Comparison of ENCODE assay signal across 8 mouse cellular contexts in genomic region chr7:73618758-73619416, GRCm38 (mm10).
DNase-seq lines count a peak whose midpoint lies in the region; ATAC-seq and TF ChIP-seq lines count a peak whose summit lies in the region.

No protein-coding gene starts in this region.

- peak overlapping the region; percentile 73 for H3K4me3 ChIP-seq in liver, adult 2 months (ENCODE audit: insufficient read depth, low read depth, low read length)
- H3K4me3 ChIP-seq in embryonic facial prominence, embryonic 12.5 days = peak overlapping the region; percentile 63
- peak overlapping the region; percentile 53 for H3K4me3 ChIP-seq in hindbrain, embryonic 16.5 days (ENCODE audit: low read length)
- peak overlapping the region; percentile 66 for H3K4me3 ChIP-seq in midbrain, embryonic 16.5 days (ENCODE audit: low read depth, low read length)

- no peak; the same call in 1 of the 2 replicates for TF ChIP-seq POLR2A in liver, adult 2 months (IDR thresholded peaks at IDR 0.05; ENCODE audit: extremely low read depth, insufficient read depth, low read length)

- ATAC-seq in embryonic facial prominence, embryonic 12.5 days (ENCODE audit: insufficient number of reproducible peaks, insufficient read depth, low FRiP score, low TSS enrichment) = no peak
- no peak; the same call in 1 of the 2 replicates for ATAC-seq in hindbrain, embryonic 16.5 days
- ATAC-seq in midbrain, embryonic 16.5 days = no peak; the same call in 1 of the 2 replicates

- no peak for TF ChIP-seq CTCF in liver, adult 2 months (IDR thresholded peaks at IDR 0.05; ENCODE audit: low read depth, low read length)

- no peaks in the 10 kb centered on the region for H3K4me1 ChIP-seq in liver, adult 2 months (ENCODE audit: control insufficient read depth, insufficient read depth, low read length)
- peaks cover 25% of the 10 kb centered on the region for H3K4me1 ChIP-seq in embryonic facial prominence, embryonic 12.5 days
- peaks cover 11% of the 10 kb centered on the region for H3K4me1 ChIP-seq in hindbrain, embryonic 16.5 days (ENCODE audit: control insufficient read depth, insufficient read depth, low read depth, low read length)
- H3K4me1 ChIP-seq in midbrain, embryonic 16.5 days (ENCODE audit: control insufficient read depth, insufficient read depth, low read length) = peaks cover 28% of the 10 kb centered on the region

- peak overlapping the region; percentile 90 for H3K9ac ChIP-seq in liver, adult 2 months (ENCODE audit: low read depth, low read length)
- peak overlapping the region; percentile 88 for H3K9ac ChIP-seq in embryonic facial prominence, embryonic 12.5 days
- H3K9ac ChIP-seq in hindbrain, embryonic 16.5 days (ENCODE audit: low read depth, low read length) = peak overlapping the region; percentile 81
- peak overlapping the region; percentile 94 for H3K9ac ChIP-seq in midbrain, embryonic 16.5 days (ENCODE audit: low read depth, low read length)

- H3K27me3 ChIP-seq in liver, adult 2 months (ENCODE audit: control insufficient read depth, insufficient read depth, low read length) = no peaks in the 10 kb centered on the region
- no peaks in the 10 kb centered on the region for H3K27me3 ChIP-seq in embryonic facial prominence, embryonic 12.5 days
- no peaks in the 10 kb centered on the region for H3K27me3 ChIP-seq in hindbrain, embryonic 16.5 days (replicated peaks; ENCODE audit: control insufficient read depth, insufficient read depth, low read length)
- no peaks in the 10 kb centered on the region for H3K27me3 ChIP-seq in midbrain, embryonic 16.5 days (ENCODE audit: control insufficient read depth, insufficient read depth, low read depth, low read length)

- H3K36me3 ChIP-seq in liver, adult 2 months (ENCODE audit: control insufficient read depth, insufficient read depth, low read length) = no peaks in the 10 kb centered on the region
- H3K36me3 ChIP-seq in embryonic facial prominence, embryonic 12.5 days = no peaks in the 10 kb centered on the region
- H3K36me3 ChIP-seq in hindbrain, embryonic 16.5 days (ENCODE audit: control insufficient read depth, insufficient read depth, low read length) = no peaks in the 10 kb centered on the region
- no peaks in the 10 kb centered on the region for H3K36me3 ChIP-seq in midbrain, embryonic 16.5 days (ENCODE audit: control insufficient read depth, insufficient read depth, low read length)

- DNase-seq in liver, adult 2 months (ENCODE audit: extremely low read depth, low read depth, low spot score) = no peak
- DNase-seq in liver = no peak
- no peak for DNase-seq in embryo, embryonic 11 days
- DNase-seq in adrenal gland, adult 8-10 months = no peak
- no peak for DNase-seq in lung, postnatal 14 days

- H3K9me3 ChIP-seq in embryonic facial prominence, embryonic 12.5 days = no peaks in the 10 kb centered on the region
- no peaks in the 10 kb centered on the region for H3K9me3 ChIP-seq in hindbrain, embryonic 16.5 days (ENCODE audit: control insufficient read depth, low read length)
- no peaks in the 10 kb centered on the region for H3K9me3 ChIP-seq in midbrain, embryonic 16.5 days (replicated peaks; ENCODE audit: control insufficient read depth, low read length, poor library complexity, severe bottlenecking)

- H3K27ac ChIP-seq in liver, adult 2 months (replicated peaks; ENCODE audit: insufficient read depth, low read depth, low read length) = peak overlapping the region; percentile 99
- peak overlapping the region; percentile 99 for H3K27ac ChIP-seq in embryonic facial prominence, embryonic 12.5 days
- H3K27ac ChIP-seq in hindbrain, embryonic 16.5 days (ENCODE audit: low read depth, low read length) = peak overlapping the region; percentile 100
- peak overlapping the region; percentile 100 for H3K27ac ChIP-seq in midbrain, embryonic 16.5 days (ENCODE audit: low read length)

- H3K4me2 ChIP-seq in embryonic facial prominence, embryonic 12.5 days (replicated peaks) = peak overlapping the region; percentile 79
- H3K4me2 ChIP-seq in hindbrain, embryonic 16.5 days (ENCODE audit: low read length) = peak overlapping the region; percentile 76
- H3K4me2 ChIP-seq in midbrain, embryonic 16.5 days (ENCODE audit: low read length) = peak overlapping the region; percentile 89

- H3K79me2 ChIP-seq in liver, adult 2 months (ENCODE audit: control insufficient read depth, insufficient read depth, low read length) = no peaks in the 10 kb centered on the region

- WGBS in liver, adult 2 months = under 1% methylated on average over 25 of the region's 25 CpGs
- 10% methylated on average over 25 of the region's 25 CpGs for WGBS in embryonic facial prominence, embryonic 12.5 days
- 10% methylated on average over 25 of the region's 25 CpGs for WGBS in hindbrain, embryonic 16.5 days
- WGBS in midbrain, embryonic 16.5 days = 12% methylated on average over 25 of the region's 25 CpGs
